Mouse (Mus musculus): Measurements from ENCODE around the gene Btla.

DNA sequence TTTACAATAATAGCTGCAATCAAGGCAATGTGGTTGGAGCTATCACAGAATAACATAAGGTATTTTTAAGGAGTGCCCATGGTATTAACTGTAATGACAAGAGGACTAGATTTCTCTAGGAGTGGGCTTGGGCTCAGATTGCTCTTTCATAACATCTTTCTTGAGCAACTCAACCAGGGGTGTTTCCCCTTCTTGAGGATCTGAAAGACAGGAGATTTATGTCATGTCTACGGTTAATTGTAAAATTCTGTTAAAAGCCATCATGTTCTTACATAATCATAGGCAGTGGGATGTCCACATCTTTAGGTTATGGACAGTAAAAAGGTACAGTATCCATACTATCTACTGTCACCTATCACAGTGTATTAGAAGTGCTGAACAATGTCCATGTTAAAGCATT, 7.2 kb downstream of the Btla start:
- no peak for TF ChIP-seq GATA1 (IDR thresholded peaks at IDR 0.05; ENCODE audit: borderline replicate concordance, low read length)
- no peak for TF ChIP-seq FLI1 (IDR thresholded peaks at IDR 0.05; ENCODE audit: low read length)
